Mouse (Mus musculus) intestine, embryonic 14.5 days (tissue): Measurements from ENCODE around the gene Golga4. TPM values are rescaled to one million over a fixed set of nuclear protein-coding genes. Genes with fewer than 3 reads are reported as not detected.

Source experiments
- ATAC-seq: fragments of 200-750 bp; cut with Nextera tagmentation; replicated peaks from 2 replicates; pipeline ENCODE4 v1.8.0; 2017; ENCODE audit warnings: low read depth, moderate number of reproducible peaks, moderate TSS enrichment, moderate library complexity; ENCODE audit not compliant: low FRiP score, low TSS enrichment
- DNase-seq: peaks from one replicate; pipeline ENCODE4 v3.0.0-alpha.2; 2018; ENCODE audit warnings: low spot score
- H3K27ac ChIP-seq: fragments of 300-500 bp; sonication (generic); 2 replicates; pipeline ENCODE4 v1.5.1; 2014; ENCODE audit warnings: low read depth, mild to moderate bottlenecking, control low read depth
- H3K27me3 ChIP-seq: fragments of 300-500 bp; sonication (generic); replicated peaks from 2 replicates; pipeline ENCODE4 v1.6.1; 2014; ENCODE audit warnings: low read length, control low read depth; ENCODE audit not compliant: control insufficient read depth, insufficient read depth
- H3K36me3 ChIP-seq: fragments of 300-500 bp; sonication (generic); 2 replicates; pipeline ENCODE4 v1.6.1; 2014; ENCODE audit warnings: low read length, control low read depth; ENCODE audit not compliant: control insufficient read depth, insufficient read depth
- H3K4me1 ChIP-seq: fragments of 300-500 bp; sonication (generic); replicated peaks from 2 replicates; pipeline ENCODE4 v1.6.1; 2014; ENCODE audit warnings: low read length, control low read depth, mixed read lengths; ENCODE audit not compliant: control insufficient read depth, insufficient read depth
- H3K4me2 ChIP-seq: fragments of 300-500 bp; sonication (generic); 2 replicates; pipeline ENCODE4 v1.6.1; 2014; ENCODE audit warnings: low read length
- H3K4me3 ChIP-seq: fragments of 300-500 bp; sonication (generic); 2 replicates; pipeline ENCODE4 v1.5.1; 2014; ENCODE audit warnings: low read depth, low read length, control low read depth, mixed read lengths
- H3K9ac ChIP-seq: fragments of 300-500 bp; sonication (generic); 2 replicates; pipeline ENCODE4 v1.6.1; 2014; ENCODE audit warnings: mild to moderate bottlenecking, low read length
- H3K9me3 ChIP-seq: fragments of 300-500 bp; sonication (generic); 2 replicates; pipeline ENCODE4 v1.6.1; 2016; ENCODE audit warnings: low read length, control low read depth; ENCODE audit not compliant: control insufficient read depth
- WGBS: fragments of 180-500 bp; shearing (Covaris S2); extraction: QIAGEN DNeasy Blood & Tissue Kit; methylation state at CpG from one replicate; pipeline ENCODE4 v1.1.7; 2014; 5-methylcytosine and 5-hydroxymethylcytosine counted together
- polyA plus RNA-seq: library from polyadenylated mRNA; unstranded; fragments of >200 nt; fragmentation: Nextera tagmentation; extraction: Ambion mirVana; gene quantifications from 2 replicates; pipeline ENCODE4 v1.2.1, GENCODE M21; 2014

The Golga4 gene
- polyA plus RNA-seq, 1 experiment from 2014 or later, result 59.5 TPM

DNA sequence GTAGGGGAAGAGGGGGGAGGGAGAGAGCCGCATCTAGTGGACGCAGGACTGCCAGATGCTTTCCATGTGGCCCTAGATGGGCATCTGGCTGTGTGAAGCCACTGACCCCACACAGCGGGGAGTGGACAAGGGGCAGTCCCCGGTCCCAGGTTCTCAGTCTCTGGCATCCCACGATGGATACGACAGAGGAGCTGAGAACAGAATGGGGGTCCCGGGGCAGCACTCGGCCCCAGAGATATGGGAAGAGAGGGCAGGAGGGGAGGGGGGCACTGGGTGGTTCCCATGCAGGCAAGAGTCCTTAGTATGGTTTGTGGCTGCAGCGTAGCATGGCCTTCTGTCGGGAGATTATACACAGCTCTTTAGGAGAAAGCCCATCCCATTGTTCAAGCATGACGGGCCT lies 17.7 kb downstream of the Golga4 start:
- DNase-seq (no peak), ATAC-seq (no peak)
- Histone ChIP-seq H3K4me2 (no peak overlapping the region), H3K27me3 (no peaks in the 10 kb centered on the region), H3K9me3 (no peaks in the 10 kb centered on the region), H3K27ac (no peak overlapping the region), H3K36me3 (peaks cover 52% of the 10 kb centered on the region), H3K9ac (no peak overlapping the region), H3K4me3 (no peak overlapping the region), H3K4me1 (peaks cover 10% of the 10 kb centered on the region)
- WGBS, result 88% methylated on average over 11 of the region's 11 CpGs

DNA sequence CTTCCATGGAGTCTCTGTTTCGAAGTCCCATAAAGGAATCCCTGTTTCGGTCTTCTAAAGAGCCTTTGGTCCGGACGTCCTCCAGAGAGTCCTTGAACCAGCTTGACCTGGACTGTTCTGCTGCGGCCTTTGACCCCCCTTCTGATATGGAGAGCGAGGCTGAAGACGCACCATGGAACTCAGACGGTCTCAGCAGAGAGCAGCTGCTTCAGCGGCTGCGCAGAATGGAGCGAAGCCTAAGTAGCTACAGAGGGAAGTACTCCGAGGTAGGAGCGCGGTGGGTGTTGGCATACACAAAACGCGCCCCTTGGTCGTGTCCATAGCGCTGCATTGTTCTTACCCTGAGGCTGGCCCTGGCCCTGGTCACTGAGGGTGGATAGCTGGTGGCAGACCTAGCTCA lies 21.0 kb downstream of the Golga4 start:
- H3K4me2 ChIP-seq, result no peak overlapping the region
- no peaks in the 10 kb centered on the region for H3K27me3 ChIP-seq
- no peaks in the 10 kb centered on the region for H3K4me1 ChIP-seq
- ATAC-seq, result no peak
- no peak overlapping the region for H3K9ac ChIP-seq
- WGBS, result 92% methylated on average over 18 of the region's 18 CpGs
- H3K4me3 ChIP-seq, result no peak overlapping the region
- peaks cover 82% of the 10 kb centered on the region for H3K36me3 ChIP-seq
- DNase-seq, result no peak
- H3K9me3 ChIP-seq, result no peaks in the 10 kb centered on the region
- H3K27ac ChIP-seq, result no peak overlapping the region

DNA sequence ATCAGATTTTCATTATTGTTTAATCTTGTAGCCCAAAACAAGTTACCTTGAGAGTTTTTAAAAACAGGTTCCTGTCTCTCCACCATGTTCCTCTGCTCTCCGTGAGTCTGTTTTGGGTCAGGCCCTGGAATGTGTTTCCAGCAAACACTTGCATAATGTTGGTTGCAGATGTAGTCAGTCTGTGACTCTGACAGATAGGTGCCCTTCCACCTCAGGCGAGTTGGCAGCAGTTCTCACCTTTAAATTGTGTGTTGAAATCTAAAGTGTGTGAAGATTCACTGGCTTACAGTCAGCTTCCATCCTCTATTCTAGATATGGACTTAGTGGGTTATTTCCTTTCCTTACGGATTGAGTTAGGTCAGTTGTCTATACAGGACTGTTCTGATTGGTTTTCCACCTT lies 23.7 kb downstream of the Golga4 start:
- DNase-seq (no peak), ATAC-seq (no peak)
- Histone ChIP-seq H3K36me3 (peaks cover 86% of the 10 kb centered on the region), H3K27ac (no peak overlapping the region), H3K4me1 (no peaks in the 10 kb centered on the region), H3K9me3 (no peaks in the 10 kb centered on the region), H3K4me2 (no peak overlapping the region), H3K9ac (no peak overlapping the region), H3K27me3 (no peaks in the 10 kb centered on the region), H3K4me3 (no peak overlapping the region)
- 82% methylated on average over 3 of the region's 3 CpGs for WGBS

DNA sequence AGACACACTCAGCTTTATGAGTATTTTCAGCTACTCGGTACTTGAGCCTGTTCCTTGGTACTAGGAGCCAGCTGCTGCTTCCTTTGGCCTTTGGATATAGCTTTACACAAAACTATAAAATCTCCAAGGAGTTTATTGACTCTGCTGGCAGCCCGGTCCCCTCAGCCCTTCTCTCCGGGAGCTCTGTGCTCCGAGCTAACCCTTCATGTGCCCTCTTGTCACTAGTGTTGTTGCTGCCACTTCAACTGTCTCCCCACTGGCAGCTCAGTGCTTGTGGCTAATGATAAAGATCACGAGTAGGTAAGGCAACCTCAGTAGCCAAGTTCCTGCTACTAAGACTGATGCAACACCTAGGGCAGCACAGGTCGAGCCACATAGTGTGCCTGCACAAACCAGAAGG lies 24.6 kb downstream of the Golga4 start:
- DNase-seq, result no peak
- no peaks in the 10 kb centered on the region for H3K4me1 ChIP-seq
- H3K27me3 ChIP-seq, result no peaks in the 10 kb centered on the region
- no peak overlapping the region for H3K4me3 ChIP-seq
- H3K36me3 ChIP-seq, result peaks cover 83% of the 10 kb centered on the region
- H3K27ac ChIP-seq, result no peak overlapping the region
- no peaks in the 10 kb centered on the region for H3K9me3 ChIP-seq
- WGBS, result 82% methylated on average over 6 of the region's 6 CpGs
- no peak overlapping the region for H3K9ac ChIP-seq
- ATAC-seq, result no peak
- no peak overlapping the region for H3K4me2 ChIP-seq

DNA sequence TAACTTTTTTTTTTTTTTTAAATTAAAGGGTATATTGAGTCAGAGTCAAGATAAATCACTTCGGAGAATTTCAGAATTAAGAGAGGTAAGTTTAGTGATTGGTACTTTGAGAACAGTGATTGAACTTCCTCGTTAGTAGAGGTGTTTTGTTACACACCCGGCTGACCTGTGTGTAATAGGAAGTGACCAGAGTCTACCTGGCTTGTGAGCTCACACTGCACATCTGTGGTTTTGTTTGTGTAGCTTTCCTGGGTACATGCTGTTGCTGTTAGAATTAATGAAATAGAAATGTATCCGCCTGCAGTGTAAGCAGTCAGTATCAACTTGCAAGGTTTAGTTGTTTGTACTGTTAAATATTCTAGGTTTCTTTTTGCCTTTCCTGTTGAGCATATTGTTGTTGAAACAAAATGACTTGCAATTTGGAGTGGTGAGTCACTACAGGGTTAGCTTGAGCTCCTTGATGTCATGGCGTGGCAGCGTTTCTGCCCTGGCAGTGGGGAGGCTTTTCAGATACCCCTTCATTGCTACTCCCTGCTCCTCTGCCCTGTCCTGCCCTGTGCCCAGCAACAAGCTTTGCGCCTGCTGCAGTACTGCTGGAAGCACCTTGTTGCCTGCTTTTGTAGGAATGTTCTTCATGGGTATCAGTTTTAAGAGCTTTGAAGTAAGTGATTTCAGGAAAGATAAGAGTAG lies 26.6 kb downstream of the Golga4 start:
- no peaks in the 10 kb centered on the region for H3K4me1 ChIP-seq
- peaks cover 87% of the 10 kb centered on the region for H3K36me3 ChIP-seq
- no peak overlapping the region for H3K9ac ChIP-seq
- H3K4me3 ChIP-seq, result no peak overlapping the region
- DNase-seq, result no peak
- H3K27me3 ChIP-seq, result no peaks in the 10 kb centered on the region
- no peak overlapping the region for H3K27ac ChIP-seq
- WGBS, result 90% methylated on average over 7 of the region's 7 CpGs
- ATAC-seq, result no peak
- H3K4me2 ChIP-seq, result no peak overlapping the region
- no peaks in the 10 kb centered on the region for H3K9me3 ChIP-seq

DNA sequence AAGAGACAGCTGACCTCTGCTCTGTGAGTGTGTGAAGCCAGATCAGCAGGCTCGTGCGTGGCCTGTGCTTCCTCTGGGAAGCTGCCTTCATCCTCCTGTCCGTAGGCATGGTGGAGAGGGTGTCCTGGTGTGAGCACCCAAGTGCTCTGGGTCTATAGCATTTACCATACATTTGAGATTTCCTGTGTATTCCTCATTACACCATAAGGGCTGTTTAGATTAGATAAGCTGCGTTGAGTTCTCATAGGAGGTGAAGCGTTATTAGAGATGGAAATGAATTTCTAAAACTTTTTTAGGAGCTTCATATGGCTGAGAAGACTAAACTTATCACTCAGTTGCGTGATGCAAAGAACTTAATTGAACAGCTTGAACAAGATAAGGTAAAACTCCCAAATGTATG lies 30.9 kb downstream of the Golga4 start:
- no peak overlapping the region for H3K9ac ChIP-seq
- no peaks in the 10 kb centered on the region for H3K4me1 ChIP-seq
- no peak overlapping the region for H3K27ac ChIP-seq
- 88% methylated on average over 6 of the region's 6 CpGs for WGBS
- H3K27me3 ChIP-seq, result no peaks in the 10 kb centered on the region
- no peak overlapping the region for H3K4me2 ChIP-seq
- H3K4me3 ChIP-seq, result no peak overlapping the region
- no peak for ATAC-seq
- no peaks in the 10 kb centered on the region for H3K9me3 ChIP-seq
- no peak for DNase-seq
- peaks cover 92% of the 10 kb centered on the region for H3K36me3 ChIP-seq

DNA sequence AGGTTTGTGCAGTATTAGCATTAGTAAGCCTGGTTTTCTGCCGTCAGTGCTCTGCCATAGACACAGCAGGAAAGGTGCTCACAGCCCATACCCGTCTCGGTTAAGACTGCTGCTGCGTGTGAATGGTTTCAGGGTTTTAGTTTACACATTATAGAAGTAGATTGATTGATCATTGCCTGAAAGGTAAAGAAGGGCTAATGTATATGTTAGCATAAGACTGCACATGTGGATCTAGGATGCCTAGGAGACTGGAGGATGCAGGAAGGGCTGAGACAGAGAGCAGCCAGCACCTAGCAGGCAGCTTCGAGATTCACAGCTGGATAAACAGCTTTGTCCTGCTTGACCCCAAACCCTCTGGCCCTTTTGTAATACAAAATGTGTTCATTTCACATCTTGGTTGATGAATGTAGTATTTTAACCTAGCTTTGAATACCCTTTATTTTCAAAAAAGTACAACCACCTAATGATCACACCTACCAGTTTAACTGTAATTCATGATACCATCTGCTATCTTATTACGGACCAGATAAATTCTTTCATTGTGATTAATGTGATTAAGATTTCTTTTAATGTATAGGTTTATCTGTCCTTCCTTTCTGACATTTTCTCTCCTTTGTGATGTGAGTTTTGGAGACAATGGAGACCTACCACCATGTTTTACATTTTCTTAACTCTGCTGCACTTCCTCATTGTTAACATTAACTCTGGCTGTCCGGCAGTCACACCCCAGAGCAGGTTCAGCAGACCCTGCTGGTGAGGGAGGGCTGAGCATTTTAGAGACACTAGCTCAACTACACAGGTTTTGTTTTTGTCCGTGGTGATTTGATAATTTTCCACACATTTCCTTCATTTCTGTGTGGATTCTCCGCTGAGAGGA lies 31.6 kb downstream of the Golga4 start:
- Histone ChIP-seq H3K4me2 (no peak overlapping the region), H3K36me3 (peaks cover 92% of the 10 kb centered on the region), H3K9ac (no peak overlapping the region), H3K9me3 (no peaks in the 10 kb centered on the region), H3K4me3 (no peak overlapping the region), H3K27ac (no peak overlapping the region), H3K4me1 (no peaks in the 10 kb centered on the region), H3K27me3 (no peaks in the 10 kb centered on the region)
- 74% methylated on average over 9 of the region's 9 CpGs for WGBS
- DNase-seq (no peak), ATAC-seq (no peak)

DNA sequence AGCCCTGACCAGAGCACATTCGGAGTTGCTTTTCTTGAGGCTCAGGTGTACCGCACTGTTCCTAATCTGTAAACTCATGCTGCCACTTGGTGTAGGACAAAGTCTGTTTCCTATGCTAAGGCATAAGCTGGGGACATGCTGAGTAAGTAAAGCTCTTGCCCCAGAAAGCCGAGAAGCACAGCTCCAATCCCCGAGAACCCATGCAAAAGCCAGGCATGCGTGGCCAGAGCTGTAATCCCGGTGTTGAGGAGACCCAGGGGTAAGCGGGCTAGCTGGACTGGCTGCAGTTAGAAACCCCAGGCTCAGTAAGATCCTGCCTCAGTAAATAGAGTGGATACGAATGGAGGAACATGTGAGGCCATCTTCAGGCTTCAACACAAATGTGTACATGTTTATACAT lies 35.8 kb downstream of the Golga4 start:
- Histone ChIP-seq H3K36me3 (peaks cover 79% of the 10 kb centered on the region), H3K9me3 (no peaks in the 10 kb centered on the region), H3K4me2 (no peak overlapping the region), H3K4me3 (no peak overlapping the region), H3K4me1 (0 out of 2 replicates have a peak, but pooled peaks cover 5% of the 10 kb centered on the region), H3K27ac (no peak overlapping the region), H3K9ac (no peak overlapping the region), H3K27me3 (no peaks in the 10 kb centered on the region)
- DNase-seq (no peak), ATAC-seq (no peak)
- WGBS, result 92% methylated on average over 8 of the region's 8 CpGs
